Mouse (Mus musculus): ENCODE measurements around the gene Gm32802.
"Not testable (repeated sequence)": the region's sequence is repeated elsewhere in the genome, so short reads cannot be mapped to it uniquely, and the experiment has no call there.

DNA sequence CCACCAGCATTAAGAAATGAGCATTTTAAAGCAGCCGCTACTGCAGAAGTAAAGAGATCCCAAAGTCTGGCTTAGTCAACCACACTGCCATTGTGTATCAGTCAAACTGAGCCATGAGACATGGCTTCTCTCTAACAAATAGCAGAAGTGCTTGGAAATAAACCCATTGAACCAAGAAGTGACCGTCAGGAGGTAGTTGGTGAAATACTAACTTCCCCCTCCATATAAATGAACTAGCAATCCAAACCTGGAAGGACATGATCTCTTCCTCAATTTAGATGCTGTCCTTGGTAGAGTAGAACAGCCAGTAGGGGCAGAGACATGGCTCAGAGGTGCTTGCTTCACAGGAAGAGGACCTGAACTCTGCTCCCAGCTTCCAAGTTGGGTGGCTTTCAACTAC is 12.9 kb downstream of the Gm32802 start:
- not testable (repeated sequence) for TF ChIP-seq POLR2A (IDR thresholded peaks at IDR 0.05; ENCODE audit: insufficient read length, low read depth); MAX (IDR thresholded peaks at IDR 0.05; ENCODE audit: low read depth); TCF12 (IDR thresholded peaks at IDR 0.05; ENCODE audit: insufficient read depth, poor library complexity, severe bottlenecking); MYOG (IDR thresholded peaks at IDR 0.05; ENCODE audit: control insufficient read depth in 1 of 3, insufficient read depth in 1 of 3, insufficient read length in 2 of 3, low read depth in 2 of 3); POLR2AphosphoS2 (IDR thresholded peaks at IDR 0.05; ENCODE audit: insufficient read length, low read depth); SRF (IDR thresholded peaks at IDR 0.05; ENCODE audit: control insufficient read depth, insufficient read length, low read depth); CEBPB (IDR thresholded peaks at IDR 0.05; ENCODE audit: insufficient read depth, poor library complexity, severe bottlenecking); E2F4 (IDR thresholded peaks at IDR 0.05; ENCODE audit: insufficient read depth); USF1 (IDR thresholded peaks at IDR 0.05; ENCODE audit: low read depth); REST (IDR thresholded peaks at IDR 0.05; ENCODE audit: insufficient read depth, insufficient read length); TCF3 (IDR thresholded peaks at IDR 0.05; ENCODE audit: insufficient read length, low read depth)

Data from myocyte (in vitro differentiated cells).